Mouse (Mus musculus) intestine, postnatal 0 days (tissue): Measurements from ENCODE around the gene Prickle3. TPM values are rescaled to one million over a fixed set of nuclear protein-coding genes. Genes with fewer than 3 reads are reported as not detected.

Source experiments
- ATAC-seq: fragments of 200-750 bp; cut with Nextera tagmentation; 2 replicates; pipeline ENCODE4 v1.8.0; 2017; ENCODE audit warnings: mild to moderate bottlenecking, moderate TSS enrichment, moderate library complexity
- H3K27ac ChIP-seq: fragments of 300-500 bp; sonication (generic); 2 replicates; pipeline ENCODE4 v1.5.1; 2014; ENCODE audit warnings: mild to moderate bottlenecking, low read depth, low read length, moderate library complexity
- H3K27me3 ChIP-seq: fragments of 300-500 bp; sonication (generic); replicated peaks from 2 replicates; pipeline ENCODE4 v1.6.1; 2014; ENCODE audit warnings: low read length, mixed read lengths; ENCODE audit not compliant: control insufficient read depth, insufficient read depth
- H3K36me3 ChIP-seq: fragments of 300-500 bp; sonication (generic); 2 replicates; pipeline ENCODE4 v1.6.1; 2014; ENCODE audit warnings: mild to moderate bottlenecking, moderate library complexity; ENCODE audit not compliant: control insufficient read depth, insufficient read depth
- H3K4me1 ChIP-seq: fragments of 300-500 bp; sonication (generic); replicated peaks from 2 replicates; pipeline ENCODE4 v1.6.1; 2014; ENCODE audit warnings: antibody characterized with exemption, low read length, mixed read lengths; ENCODE audit not compliant: control insufficient read depth, insufficient read depth
- H3K4me2 ChIP-seq: fragments of 300-500 bp; sonication (generic); replicated peaks from 2 replicates; pipeline ENCODE4 v1.6.1; 2014; ENCODE audit warnings: low read depth, mild to moderate bottlenecking, moderate library complexity
- H3K4me3 ChIP-seq: fragments of 300-500 bp; sonication (generic); 2 replicates; pipeline ENCODE4 v1.5.1; 2014; ENCODE audit warnings: low read depth, low read length
- H3K9ac ChIP-seq: fragments of 300-500 bp; sonication (generic); 2 replicates; pipeline ENCODE4 v1.6.1; 2014; ENCODE audit warnings: mild to moderate bottlenecking, low read depth, low read length
- H3K9me3 ChIP-seq: fragments of 300-500 bp; sonication (generic); 2 replicates; pipeline ENCODE4 v1.6.1; 2016; ENCODE audit warnings: mixed run types; ENCODE audit not compliant: control insufficient read depth
- CTCF ChIP-seq: sonication (generic); IDR thresholded peaks from 2 replicates; pipeline ENCODE4 v1.5.1; 2016; ENCODE audit warnings: low read depth, mild to moderate bottlenecking, control low read depth, antibody characterized with exemption, moderate library complexity
- WGBS: fragments of 180-500 bp; shearing (Covaris S2); extraction: QIAGEN DNeasy Blood & Tissue Kit; methylation state at CpG from one replicate; pipeline ENCODE4 v1.1.7; 2014; 5-methylcytosine and 5-hydroxymethylcytosine counted together
- polyA plus RNA-seq: library from polyadenylated mRNA; unstranded; fragments of >200 nt; fragmentation: Nextera tagmentation; extraction: Ambion mirVana; gene quantifications from 2 replicates; pipeline ENCODE4 v1.2.1, GENCODE M21; 2015

The Prickle3 gene
- polyA plus RNA-seq, 1 experiment from 2014 or later, result 3.4 TPM

- H3K4me3 ChIP-seq, result peak overlapping the region; percentile 25
- no peaks in the 10 kb centered on the region for H3K9me3 ChIP-seq
- H3K4me2 ChIP-seq, result peak overlapping the region; percentile 62
- 0 out of 2 replicates have a peak overlapping the region, but pooled peaks have one; percentile 17 for H3K9ac ChIP-seq
- H3K4me1 ChIP-seq, result no peaks in the 10 kb centered on the region
- no peak overlapping the region for H3K27ac ChIP-seq
- WGBS, result 32% methylated on average over 10 of the region's 10 CpGs
- 0 out of 2 replicates have a peak, but pooled peaks have one; percentile 3 for TF ChIP-seq CTCF
- ATAC-seq, result no peak
- H3K36me3 ChIP-seq, result no peaks in the 10 kb centered on the region
- H3K27me3 ChIP-seq, result no peaks in the 10 kb centered on the region
Observed at GRCm38 (mm10) chrX:7675001-7675380, 17.9 kb downstream of the Prickle3 start.

- H3K27ac ChIP-seq, result no peak overlapping the region
- ATAC-seq, result no peak
- H3K27me3 ChIP-seq, result no peaks in the 10 kb centered on the region
- no peaks in the 10 kb centered on the region for H3K9me3 ChIP-seq
- H3K9ac ChIP-seq, result no peak overlapping the region
- no peaks in the 10 kb centered on the region for H3K36me3 ChIP-seq
- no peak overlapping the region for H3K4me3 ChIP-seq
- no peak overlapping the region for H3K4me2 ChIP-seq
- WGBS, result 39% methylated on average over 3 of the region's 3 CpGs
- no peaks in the 10 kb centered on the region for H3K4me1 ChIP-seq
- TF ChIP-seq CTCF, result peak; percentile 16; the same call in 1 of the 2 replicates
Observed at GRCm38 (mm10) chrX:7678986-7679385, 21.9 kb downstream of the Prickle3 start.

GRCm38 (mm10) chrX:7679405-7680056 lies 22.5 kb downstream of the Prickle3 start:
- Histone ChIP-seq H3K9ac (no peak overlapping the region), H3K4me2 (peak overlapping the region; percentile 62), H3K4me3 (peak overlapping the region; percentile 18), H3K9me3 (no peaks in the 10 kb centered on the region), H3K27me3 (no peaks in the 10 kb centered on the region), H3K36me3 (no peaks in the 10 kb centered on the region), H3K4me1 (no peaks in the 10 kb centered on the region), H3K27ac (no peak overlapping the region)
- TF ChIP-seq CTCF, result peak; percentile 85
- ATAC-seq, result peak; percentile 92
- 19% methylated on average over 27 of the region's 27 CpGs for WGBS

GRCm38 (mm10) chrX:7680057-7680412 lies 23.0 kb downstream of the Prickle3 start:
- Histone ChIP-seq H3K27ac (no peak overlapping the region), H3K4me2 (peak overlapping the region; percentile 62), H3K27me3 (no peaks in the 10 kb centered on the region), H3K4me3 (peak overlapping the region; percentile 18), H3K4me1 (no peaks in the 10 kb centered on the region), H3K36me3 (no peaks in the 10 kb centered on the region), H3K9ac (no peak overlapping the region), H3K9me3 (no peaks in the 10 kb centered on the region)
- TF ChIP-seq CTCF, result no peak
- no peak for ATAC-seq
- WGBS, result 26% methylated on average over 12 of the region's 12 CpGs

- 62% methylated on average over 14 of the region's 14 CpGs for WGBS
- H3K4me1 ChIP-seq, result no peaks in the 10 kb centered on the region
- H3K9ac ChIP-seq, result no peak within 1 kb of the TSS
- no peaks in the 10 kb centered on the region for H3K9me3 ChIP-seq
- H3K27ac ChIP-seq, result peak within 1 kb of the TSS; percentile 15; the same call in 1 of the 2 replicates
- H3K36me3 ChIP-seq, result no peaks in the 10 kb centered on the region
- H3K4me2 ChIP-seq, result peak within 1 kb of the TSS; percentile 62
- no peak for ATAC-seq
- H3K27me3 ChIP-seq, result no peaks in the 10 kb centered on the region
- no peak for TF ChIP-seq CTCF
- peak within 1 kb of the TSS; percentile 18 for H3K4me3 ChIP-seq
Observed at GRCm38 (mm10) chrX:7680864-7681263, 23.8 kb downstream of the Prickle3 start, which contains the start of gene Magix. TSS of gene Magix (minus strand) at chrX:7681251.

GRCm38 (mm10) chrX:7688321-7688720 lies 31.3 kb downstream of the Prickle3 start:
- TF ChIP-seq CTCF, result no peak
- H3K36me3 ChIP-seq, result no peaks in the 10 kb centered on the region
- no peak for ATAC-seq
- H3K9me3 ChIP-seq, result no peaks in the 10 kb centered on the region
- no peak overlapping the region for H3K4me3 ChIP-seq
- H3K27ac ChIP-seq, result no peak overlapping the region
- H3K4me1 ChIP-seq, result no peaks in the 10 kb centered on the region
- H3K4me2 ChIP-seq, result no peak overlapping the region
- WGBS, result 86% methylated on average over 2 of the region's 2 CpGs
- H3K27me3 ChIP-seq, result no peaks in the 10 kb centered on the region
- H3K9ac ChIP-seq, result no peak overlapping the region

- no peaks in the 10 kb centered on the region for H3K9me3 ChIP-seq
- no peaks in the 10 kb centered on the region for H3K4me1 ChIP-seq
- no peak overlapping the region for H3K4me3 ChIP-seq
- TF ChIP-seq CTCF, result no peak
- no peak overlapping the region for H3K9ac ChIP-seq
- no peak overlapping the region for H3K27ac ChIP-seq
- ATAC-seq, result no peak
- H3K4me2 ChIP-seq, result no peak overlapping the region
- no peaks in the 10 kb centered on the region for H3K36me3 ChIP-seq
- 59% methylated on average over 3 of the region's 3 CpGs for WGBS
- H3K27me3 ChIP-seq, result no peaks in the 10 kb centered on the region
Observed at GRCm38 (mm10) chrX:7690486-7690885, 33.4 kb downstream of the Prickle3 start.
